Mouse (Mus musculus) ES-E14 (cell line): ENCODE data around the gene Zfp784. TPM values are rescaled to one million over a fixed set of nuclear protein-coding genes. Genes with fewer than 3 reads are reported as not detected.
A peak's percentile ranks its signal among the peaks of the same experiment; 100 is the strongest.

ENCODE experiments used
- DNase-seq: peaks from one replicate; pipeline ENCODE4 v3.0.0-alpha.2; 2013; ENCODE audit warnings: low read depth, low spot score
- H3K27ac ChIP-seq: 2 replicates; pipeline ENCODE4 v1.5.1; 2012; ENCODE audit warnings: low read depth, mild to moderate bottlenecking, low read length, moderate library complexity, mixed read lengths; ENCODE audit not compliant: poor library complexity, insufficient read depth, severe bottlenecking
- H3K36me3 ChIP-seq: 2 replicates; pipeline ENCODE4 v1.6.1; 2012; ENCODE audit warnings: mild to moderate bottlenecking, low read length, moderate library complexity, mixed read lengths; ENCODE audit not compliant: control insufficient read depth, poor library complexity, insufficient read depth, severe bottlenecking
- H3K4me1 ChIP-seq, 2 experiments: fragments of 150-350 bp in 1 of 2; sonication (generic) in 1 of 2; 2 replicates each; pipeline ENCODE4 v1.6.1; 2012; ENCODE audit warnings: low read length in 2 of 2, mild to moderate bottlenecking in 1 of 2, mixed read lengths in 1 of 2; ENCODE audit not compliant: control insufficient read depth in 2 of 2, insufficient read depth in 2 of 2, poor library complexity in 1 of 2
- H3K4me3 ChIP-seq, 2 experiments: fragments of 150-350 bp in 1 of 2; sonication (generic) in 1 of 2; 2 replicates each; pipeline ENCODE4 v1.5.1; 2012; ENCODE audit warnings: low read length in 2 of 2, low read depth in 1 of 2, mild to moderate bottlenecking in 1 of 2, mixed read lengths in 1 of 2; ENCODE audit not compliant: insufficient read depth in 1 of 2, poor library complexity in 1 of 2, severe bottlenecking in 1 of 2
- H3K9ac ChIP-seq: 2 replicates; pipeline ENCODE4 v1.6.1; 2012; ENCODE audit warnings: low read depth, mild to moderate bottlenecking, low read length, mixed read lengths; ENCODE audit not compliant: poor library complexity, insufficient read depth, severe bottlenecking
- H3K9me3 ChIP-seq: fragments of 150-350 bp; sonication (generic); 2 replicates; pipeline ENCODE4 v1.6.1; 2012; ENCODE audit warnings: low read depth, mild to moderate bottlenecking, low read length; ENCODE audit not compliant: control insufficient read depth, insufficient read depth
- CHD2 ChIP-seq: IDR thresholded peaks from 2 replicates; pipeline ENCODE4 v1.6.1; 2014; ENCODE audit warnings: mild to moderate bottlenecking, low read depth, low read length, inconsistent platforms
- HCFC1 ChIP-seq: IDR thresholded peaks from 2 replicates; pipeline ENCODE4 v1.6.1; 2012; ENCODE audit warnings: low read length, inconsistent platforms, borderline replicate concordance; ENCODE audit not compliant: insufficient read depth
- MAFK ChIP-seq: IDR thresholded peaks from 2 replicates; pipeline ENCODE4 v1.6.1; 2014; ENCODE audit warnings: mild to moderate bottlenecking, low read depth, low read length, inconsistent platforms; ENCODE audit not compliant: insufficient read depth
- ZC3H11A ChIP-seq: IDR thresholded peaks from 2 replicates; pipeline ENCODE4 v1.6.1; 2012; ENCODE audit warnings: low read depth, mild to moderate bottlenecking, inconsistent platforms, low read length, borderline replicate concordance
- ZNF384 ChIP-seq: IDR thresholded peaks from 2 replicates; pipeline ENCODE4 v1.6.1; 2012; ENCODE audit warnings: low read depth, low read length, inconsistent platforms
- in situ Hi-C, 2 experiments: fragments of 600-800 bp; cut with MboI; formaldehyde crosslinking; loops; one replicate each; pipeline ENCODE4 v1.15.1; 2025; ENCODE audit warnings: low sequenced_read_pairs in 2 of 2, inconsistent platforms in 1 of 2; ENCODE audit not compliant: unreplicated experiment in 2 of 2
- total RNA-seq: library from RNA; depleted of rRNA; stranded (reverse); fragments of 300-350 nt; gene quantifications from 2 replicates; pipeline ENCODE4 v1.2.3, GENCODE M21; 2012

Zfp784 gene
- total RNA-seq, 1 experiment: 0.71 TPM

GRCm38 (mm10) chr7:5038940-5039339, 694 bp upstream of the Zfp784 start:
- Histone ChIP-seq H3K4me3 (peak overlapping the region; percentile 89 to 94; a peak in 3 of 4 replicates), H3K4me1 (peaks cover 0 to 2% of the 10 kb centered on the region in 2 experiments; a peak in 1 of 4 replicates), H3K9ac (no peak overlapping the region), H3K27ac (no peak overlapping the region), H3K9me3 (no peaks in the 10 kb centered on the region), H3K36me3 (no peaks in the 10 kb centered on the region)
- in situ Hi-C loops: no loop called here
- TF ChIP-seq MAFK: no peak
- no peak for TF ChIP-seq ZC3H11A
- TF ChIP-seq ZNF384: no peak
- no peak for TF ChIP-seq CHD2
- no peak for TF ChIP-seq HCFC1
- no peak for DNase-seq

GRCm38 (mm10) chr7:5037467-5037866, 779 bp downstream of the Zfp784 start:
- Histone ChIP-seq H3K36me3 (no peaks in the 10 kb centered on the region; the same call in 1 of the 2 replicates), H3K9ac (no peak overlapping the region), H3K9me3 (no peaks in the 10 kb centered on the region), H3K4me3 (peak overlapping the region in 1 of 2 experiments; percentile 94; a peak in 1 of 4 replicates), H3K4me1 (peaks cover 0 to 2% of the 10 kb centered on the region in 2 experiments; a peak in 1 of 4 replicates), H3K27ac (no peak overlapping the region)
- in situ Hi-C loops: no loop called here
- TF ChIP-seq MAFK (no peak), HCFC1 (no peak), ZC3H11A (no peak), ZNF384 (no peak), CHD2 (no peak)
- DNase-seq: no peak

- in situ Hi-C loops: no loop called here
- H3K36me3 ChIP-seq: no peaks in the 10 kb centered on the region; the same call in 1 of the 2 replicates
- TF ChIP-seq HCFC1: no peak
- TF ChIP-seq MAFK: no peak
- no peak for TF ChIP-seq CHD2
- no peak for TF ChIP-seq ZNF384
- TF ChIP-seq ZC3H11A: no peak
Measured at GRCm38 (mm10) chr7:5037026-5037425, 1.2 kb downstream of the Zfp784 start.

GRCm38 (mm10) chr7:5036136-5036535, 2.1 kb downstream of the Zfp784 start:
- Histone ChIP-seq H3K9me3 (no peaks in the 10 kb centered on the region), H3K36me3 (no peaks in the 10 kb centered on the region; the same call in 1 of the 2 replicates), H3K27ac (no peak overlapping the region), H3K4me1 (peaks cover 2 to 3% of the 10 kb centered on the region in 2 experiments; a peak in 1 of 4 replicates), H3K4me3 (no peak overlapping the region), H3K9ac (no peak overlapping the region)
- in situ Hi-C loops: no loop called here
- TF ChIP-seq MAFK (no peak), ZC3H11A (no peak), CHD2 (no peak), HCFC1 (no peak), ZNF384 (no peak)
- no peak for DNase-seq

More at GRCm38 (mm10) chr7:5037026-5037425, 1.2 kb downstream of the Zfp784 start:
- H3K9me3 ChIP-seq: no peaks in the 10 kb centered on the region
- no peak overlapping the region for H3K9ac ChIP-seq
- H3K27ac ChIP-seq: no peak overlapping the region
- peaks cover 0 to 2% of the 10 kb centered on the region in 2 experiments; a peak in 1 of 4 replicates for H3K4me1 ChIP-seq
- no peak for DNase-seq
- no peak overlapping the region for H3K4me3 ChIP-seq

GRCm38 (mm10) chr7:5035628-5036027, 2.6 kb downstream of the Zfp784 start:
- in situ Hi-C loops: no loop called here
- TF ChIP-seq ZNF384: no peak
- no peak for TF ChIP-seq MAFK
- DNase-seq: no peak
- no peak overlapping the region for H3K9ac ChIP-seq
- H3K4me3 ChIP-seq: no peak overlapping the region
- no peaks in the 10 kb centered on the region; the same call in 1 of the 2 replicates for H3K36me3 ChIP-seq
- H3K27ac ChIP-seq: no peak overlapping the region
- no peaks in the 10 kb centered on the region for H3K9me3 ChIP-seq
- peaks cover 2 to 3% of the 10 kb centered on the region in 2 experiments; a peak in 1 of 4 replicates for H3K4me1 ChIP-seq
